In genomic region chr9:122922936-122923381, GRCm38 (mm10) we compare ENCODE assay signal across 8 mouse cellular contexts. TPM values are rescaled to one million over a fixed set of nuclear protein-coding genes. Genes with fewer than 3 reads are reported as not detected.
DNase-seq lines count a peak whose midpoint lies in the region.

TSS of gene Zfp105 (plus strand) at chr9:122923072.

- intact Hi-C loops in gastrocnemius, postnatal 14 days (cut with DNase I; ENCODE audit: low total_unique reads): no loop called here

- DNase-seq in adrenal gland, postnatal 25 days: peak; percentile 63
- DNase-seq in embryo, embryonic 10.5 days (ENCODE audit: low spot score): peak; percentile 94
- peak; percentile 71 for DNase-seq in gastrocnemius, postnatal 14 days
- DNase-seq in hindlimb bud, embryonic 11.5 days (ENCODE audit: extremely low spot score, low read depth, low spot score): peak; percentile 44
- peak; percentile 51 to 61 for DNase-seq in left cerebral cortex, adult 18-20 months (ENCODE audit: low spot score in 2 of 2)
- DNase-seq in lung, postnatal 25 days (ENCODE audit: low spot score): peak; percentile 60
- peak; percentile 74 for DNase-seq in retina, postnatal 7 days (ENCODE audit: low read depth, low spot score)
- peak; percentile 86 for DNase-seq in yolk sac, embryonic 10.5 days (ENCODE audit: low spot score)

RNA-seq across cellular contexts. Expression of gene Zfp105, which starts in this region (rescaled TPM):
- 5.3 and 6.3 TPM in 2 replicates for total RNA-seq in adrenal gland, postnatal 25 days (2021)
- total RNA-seq in gastrocnemius, postnatal 14 days (2021): 1 to 10 TPM; 2.8 to 3.9 TPM
- 1 to 10 TPM; 6.2 to 8.2 TPM for total RNA-seq in left cerebral cortex, adult 18-20 months (2021)

Comparison
In these comparisons a context has a peak if more than half of its experiments do, and no peak if none do; other contexts are left out.
1. Peak in every context shown above with its lines: DNase-seq.
2. DNase-seq: peak in every context shown above with its lines; median percentile 94 in embryo, embryonic 10.5 days; 86 in yolk sac, embryonic 10.5 days; 74 in retina, postnatal 7 days; 71 in gastrocnemius, postnatal 14 days; 63 in adrenal gland, postnatal 25 days; 60 in lung, postnatal 25 days; 56 in left cerebral cortex, adult 18-20 months; 44 in hindlimb bud, embryonic 11.5 days.